Mouse (Mus musculus): Measurements from ENCODE around the gene Erich2.

- TF ChIP-seq EP300 (IDR thresholded peaks at IDR 0.05; ENCODE audit: insufficient read depth, low read depth, low read length) = no peak
- no peak for TF ChIP-seq POLR2A (IDR thresholded peaks at IDR 0.05; ENCODE audit: insufficient read depth, low read depth, low read length)
These were observed 56.2 kb downstream of the Erich2 start for GRCm38 (mm10) chr2:70564646-70565315.
